Mouse (Mus musculus) cortical plate, adult 2 months (tissue): ENCODE results near the gene Zdhhc6.

ENCODE experiments used
- CTCF ChIP-seq: fragments of 200-500 bp; IDR thresholded peaks from 2 replicates; pipeline ENCODE4 v1.5.1; 2011; ENCODE audit warnings: mild to moderate bottlenecking, control low read depth, low read length; ENCODE audit not compliant: insufficient read depth; ENCODE audit errors: extremely low read depth
- POLR2A ChIP-seq: fragments of 200-500 bp; IDR thresholded peaks from 2 replicates; pipeline ENCODE4 v1.6.1; 2011; ENCODE audit warnings: mild to moderate bottlenecking, low read length, control low read depth; ENCODE audit not compliant: insufficient read depth; ENCODE audit errors: extremely low read depth

- TF ChIP-seq POLR2A, result no peak
- TF ChIP-seq CTCF, result no peak
Measured at GRCm38 (mm10) chr19:55232136-55232535, 83.7 kb downstream of the Zdhhc6 start.
